Mouse (Mus musculus) lung, adult 2 months (tissue): ENCODE measurements around the gene Adamtsl2. TPM values are rescaled to one million over a fixed set of nuclear protein-coding genes. Genes with fewer than 3 reads are reported as not detected.

ENCODE experiments used
- DNase-seq: peaks from one replicate; pipeline ENCODE4 v3.0.0; 2022
- H3K4me1 ChIP-seq: fragments of 200-500 bp; 2 replicates; pipeline ENCODE4 v1.6.1; 2011; ENCODE audit warnings: low read length; ENCODE audit not compliant: control insufficient read depth, insufficient read depth
- H3K4me3 ChIP-seq: fragments of 200-500 bp; replicated peaks from 2 replicates; pipeline ENCODE3; 2011; ENCODE audit warnings: low read depth, mild to moderate bottlenecking, control low read depth, low read length; ENCODE audit errors: extremely low read depth
- CTCF ChIP-seq: fragments of 200-500 bp; IDR thresholded peaks from 2 replicates; pipeline ENCODE4 v1.5.1; 2011; ENCODE audit warnings: mild to moderate bottlenecking, low read length, control low read depth; ENCODE audit not compliant: insufficient read depth
- POLR2A ChIP-seq: fragments of 200-500 bp; IDR thresholded peaks from 2 replicates; pipeline ENCODE4 v1.6.1; 2011; ENCODE audit warnings: low read depth, mild to moderate bottlenecking, control low read depth, low read length, borderline replicate concordance; ENCODE audit errors: extremely low read depth
- whole genome bisulfite sequencing: fragments of 180-500 bp; shearing (Covaris S2); methylation state at CpG from one replicate; pipeline ENCODE4 v1.1.7; 2018; 5-methylcytosine and 5-hydroxymethylcytosine counted together
- polyA plus RNA-seq: library from polyadenylated mRNA; depleted of rRNA; stranded (reverse); fragments of >200 nt; gene quantifications from 2 replicates; pipeline ENCODE4 v1.2.3, GENCODE M21; 2012

The Adamtsl2 gene
- polyA plus RNA-seq, 1 experiment, result 50.7 TPM

DNA sequence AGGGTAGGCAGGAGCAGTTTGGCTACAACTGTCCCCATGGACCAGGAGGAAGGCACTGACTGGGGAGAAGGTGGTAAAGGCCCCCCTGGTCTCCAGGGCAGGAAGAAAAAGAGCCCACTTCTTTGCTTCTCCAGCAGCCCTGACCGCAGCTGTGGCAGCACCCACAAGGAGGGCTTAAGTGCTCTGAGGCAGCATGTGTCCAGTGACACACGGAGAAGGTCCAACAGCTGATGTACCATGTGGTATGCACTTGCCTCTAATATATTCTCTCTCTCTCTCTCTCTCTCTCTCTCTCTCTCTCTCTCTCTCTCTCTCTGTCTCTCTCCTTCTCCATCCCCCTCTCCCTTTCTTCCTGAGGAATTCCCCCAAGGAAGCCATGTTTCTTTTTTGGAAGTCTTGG, 7.2 kb upstream of the Adamtsl2 start, which contains the start of gene Mymk:
Gene Mymk (minus strand): TSS at position 202 of the 400 bp plus-strand sequence.
- WGBS, result 86% methylated on average over 2 of the region's 2 CpGs
- DNase-seq, result no peak
- H3K4me1 ChIP-seq, result no peaks in the 10 kb centered on the region

DNA sequence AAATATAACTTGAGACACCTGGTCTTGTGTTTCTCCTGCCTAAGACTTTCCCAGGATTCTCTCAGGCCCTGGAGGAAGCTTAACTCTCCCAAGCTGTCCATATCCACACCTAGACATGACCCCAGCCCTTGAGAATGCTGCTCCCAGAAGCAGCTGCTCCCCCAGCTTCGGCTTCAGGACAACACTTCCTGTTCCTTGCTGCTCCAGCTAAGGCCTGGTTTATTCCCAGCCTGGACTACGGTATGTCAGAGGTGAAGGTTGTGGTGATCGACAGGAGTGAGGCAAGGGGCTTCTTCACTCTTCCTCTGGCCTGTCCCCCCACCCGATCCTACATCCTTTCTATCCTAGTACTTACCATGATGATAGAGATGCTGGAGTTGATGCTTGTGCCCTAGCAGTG, 5.8 kb upstream of the Adamtsl2 start:
- no peak for TF ChIP-seq POLR2A
- TF ChIP-seq CTCF, result no peak
- DNase-seq, result no peak
- Histone ChIP-seq H3K4me1 (peaks cover 4% of the 10 kb centered on the region; the same call in 1 of the 2 replicates), H3K4me3 (no peak overlapping the region)
- 69% methylated on average over 4 of the region's 4 CpGs for WGBS

More for the DNA sequence above, 7.2 kb upstream of the Adamtsl2 start, which contains the start of gene Mymk:
- no peak for TF ChIP-seq CTCF
- TF ChIP-seq POLR2A, result no peak
- H3K4me3 ChIP-seq, result no peak within 1 kb of the TSS

DNA sequence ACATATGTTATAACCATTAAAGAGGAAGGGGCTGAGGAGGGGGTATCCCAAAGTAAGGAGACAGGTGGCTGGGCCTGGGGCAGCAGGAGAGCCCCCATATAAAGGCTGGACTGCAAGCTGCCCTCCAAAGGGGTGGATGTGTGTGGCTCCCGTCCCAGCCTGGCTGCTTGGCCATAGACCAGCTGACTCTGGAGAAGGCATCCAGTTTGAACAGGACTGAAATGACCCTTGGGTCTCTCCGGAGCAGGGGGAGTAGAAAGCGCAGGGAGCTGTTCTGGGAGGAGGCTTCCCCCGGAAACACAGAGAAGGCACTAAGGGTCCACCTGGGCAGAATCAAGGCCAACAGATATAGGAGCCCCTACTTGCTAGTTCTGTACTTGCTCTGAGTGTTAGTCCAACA, 4.4 kb upstream of the Adamtsl2 start:
- Histone ChIP-seq H3K4me1 (peaks cover 15% of the 10 kb centered on the region), H3K4me3 (no peak overlapping the region)
- 58% methylated on average over 4 of the region's 4 CpGs for WGBS
- no peak for DNase-seq
- no peak for TF ChIP-seq CTCF
- no peak for TF ChIP-seq POLR2A

DNA sequence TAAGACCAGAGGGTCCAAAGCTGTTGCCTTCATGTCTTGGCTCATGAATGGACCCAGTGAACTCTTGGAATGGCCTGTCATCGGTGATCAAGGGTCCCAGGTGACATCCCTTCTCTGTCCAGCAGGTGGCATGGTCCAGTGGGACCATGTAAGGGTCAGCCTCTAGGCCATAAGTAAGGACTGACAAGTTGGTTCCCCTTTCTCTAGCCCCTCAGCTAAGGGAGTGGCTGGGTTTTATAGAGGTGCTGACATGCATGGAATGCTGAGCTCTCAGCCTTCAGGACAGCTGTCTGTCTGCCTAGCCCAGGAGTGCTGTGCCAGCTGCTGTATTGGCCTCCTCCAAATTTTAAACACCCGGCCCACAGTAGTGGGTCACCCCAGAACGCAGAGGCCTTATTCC, 3.7 kb upstream of the Adamtsl2 start:
- no peak for DNase-seq
- H3K4me1 ChIP-seq, result peaks cover 15% of the 10 kb centered on the region
- 71% methylated on average over 3 of the region's 3 CpGs for WGBS
- TF ChIP-seq POLR2A (no peak), CTCF (peak; percentile 92)
- no peak overlapping the region for H3K4me3 ChIP-seq

DNA sequence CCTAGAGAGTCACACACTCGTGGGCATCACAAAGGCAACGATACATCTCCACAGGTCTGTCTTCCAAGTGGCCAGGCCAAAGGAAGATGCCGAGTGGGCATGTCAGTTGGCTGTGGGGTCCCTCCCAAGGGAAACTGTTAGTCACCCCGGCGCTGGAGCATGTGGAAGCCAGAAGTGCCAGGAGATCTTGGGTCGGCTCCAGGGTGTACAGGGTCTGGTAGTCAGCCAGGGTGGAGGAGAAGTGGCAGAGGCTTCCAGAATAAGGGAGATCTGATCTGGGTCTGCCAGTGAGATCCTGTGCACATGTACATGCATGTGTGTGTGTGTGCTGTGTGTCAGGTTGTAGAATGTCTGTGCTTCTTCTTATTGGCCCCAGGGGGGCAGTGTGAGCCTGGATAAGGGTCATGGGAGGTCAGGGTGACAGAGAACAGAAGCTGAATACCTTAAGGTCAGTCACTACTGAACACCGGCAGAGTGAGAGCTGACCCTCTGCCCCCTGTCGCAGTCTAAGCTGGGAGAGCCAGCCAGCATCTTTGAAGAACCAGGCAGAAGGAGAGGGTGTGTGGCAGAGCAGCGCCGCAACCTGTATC, 1.4 kb upstream of the Adamtsl2 start:
- H3K4me3 ChIP-seq, result no peak overlapping the region
- TF ChIP-seq CTCF, result peak; percentile 65
- TF ChIP-seq POLR2A, result no peak
- WGBS, result 43% methylated on average over 10 of the region's 10 CpGs
- no peak for DNase-seq
- H3K4me1 ChIP-seq, result peaks cover 15% of the 10 kb centered on the region

DNA sequence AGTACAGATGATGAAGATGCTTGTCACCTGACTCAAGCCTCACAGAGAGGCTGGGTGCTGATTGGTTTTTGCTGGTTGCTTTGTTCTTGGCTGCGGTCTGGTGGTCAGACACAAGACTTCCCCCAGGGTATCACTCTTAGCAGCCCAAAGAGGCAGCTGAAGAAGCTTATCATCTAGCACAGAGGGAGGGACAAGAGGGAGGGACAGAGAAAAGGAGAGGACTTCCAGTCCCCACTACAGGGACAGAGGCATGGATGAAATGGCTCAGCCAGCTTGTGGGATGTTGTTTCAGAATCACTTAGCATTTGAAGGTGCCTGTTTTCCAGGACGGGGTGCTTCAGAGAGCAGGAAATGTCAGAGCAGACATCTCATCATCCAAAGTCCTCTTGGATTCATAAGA, 867 bp upstream of the Adamtsl2 start:
- 33% methylated on average over 2 of the region's 2 CpGs for WGBS
- no peak for DNase-seq
- TF ChIP-seq CTCF (no peak), POLR2A (no peak)
- Histone ChIP-seq H3K4me3 (no peak overlapping the region), H3K4me1 (peaks cover 15% of the 10 kb centered on the region)

DNA sequence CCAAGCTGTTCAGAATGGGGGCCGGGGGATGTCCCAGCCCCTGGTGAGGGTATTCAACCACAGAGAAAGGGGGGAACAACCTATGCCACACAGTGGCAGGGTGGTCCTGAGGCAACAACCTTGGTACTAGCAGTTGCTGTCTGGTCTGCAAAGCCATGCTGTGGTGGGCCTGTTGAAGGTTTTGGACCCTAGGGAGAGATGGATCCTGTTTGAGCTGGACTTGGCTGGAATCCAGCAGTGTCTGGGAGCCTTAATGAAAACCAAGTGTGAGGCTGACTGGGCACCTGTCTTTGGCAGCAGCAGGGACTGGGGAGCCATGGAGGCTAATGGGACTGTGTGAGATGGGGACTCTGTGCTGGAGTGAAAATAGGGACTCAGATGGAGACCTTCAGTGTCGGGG, 470 bp downstream of the Adamtsl2 start:
- 56% methylated on average over 2 of the region's 2 CpGs for WGBS
- Histone ChIP-seq H3K4me3 (peak overlapping the region; percentile 66), H3K4me1 (peaks cover 22% of the 10 kb centered on the region)
- no peak for DNase-seq
- TF ChIP-seq POLR2A (0 out of 2 replicates have a peak, but pooled peaks have one; percentile 26), CTCF (no peak)

DNA sequence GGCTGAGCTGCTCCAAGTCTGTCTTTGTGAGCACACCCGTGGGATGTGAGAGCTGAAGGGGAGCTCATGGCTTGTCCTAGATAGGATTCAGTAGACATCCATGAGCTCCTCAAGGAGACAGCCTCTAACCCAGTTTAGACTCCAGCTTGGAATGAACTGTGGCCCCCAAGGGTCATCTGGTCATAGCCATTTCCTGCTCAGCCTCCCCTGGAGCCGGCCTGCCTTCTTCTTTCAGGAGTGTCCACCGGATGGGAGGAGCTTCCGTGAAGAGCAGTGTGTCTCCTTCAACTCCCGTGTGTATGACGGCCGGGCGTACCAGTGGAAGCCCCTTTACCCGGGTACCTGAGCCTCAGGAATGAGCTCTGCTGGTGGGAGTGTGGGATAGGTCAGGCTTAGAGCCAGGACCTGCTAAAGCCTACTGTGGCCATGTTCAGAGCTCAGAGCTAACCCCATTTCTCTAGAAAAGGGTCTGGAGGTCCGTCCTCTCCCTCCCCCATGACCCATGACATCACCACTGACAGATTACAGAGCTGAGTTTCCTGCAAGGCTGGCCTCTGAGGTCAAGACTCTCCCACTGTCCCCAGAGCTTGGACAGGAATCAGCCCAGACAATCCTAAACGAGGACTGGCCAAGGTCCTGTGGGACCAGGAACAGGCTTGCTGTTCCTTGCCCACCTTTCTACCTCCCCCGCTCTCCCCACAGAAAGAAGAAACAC, 4.7 kb downstream of the Adamtsl2 start:
- DNase-seq, result no peak
- Histone ChIP-seq H3K4me1 (peaks cover 30% of the 10 kb centered on the region), H3K4me3 (no peak overlapping the region)
- 50% methylated on average over 12 of the region's 12 CpGs for WGBS
- TF ChIP-seq CTCF (no peak), POLR2A (no peak)

DNA sequence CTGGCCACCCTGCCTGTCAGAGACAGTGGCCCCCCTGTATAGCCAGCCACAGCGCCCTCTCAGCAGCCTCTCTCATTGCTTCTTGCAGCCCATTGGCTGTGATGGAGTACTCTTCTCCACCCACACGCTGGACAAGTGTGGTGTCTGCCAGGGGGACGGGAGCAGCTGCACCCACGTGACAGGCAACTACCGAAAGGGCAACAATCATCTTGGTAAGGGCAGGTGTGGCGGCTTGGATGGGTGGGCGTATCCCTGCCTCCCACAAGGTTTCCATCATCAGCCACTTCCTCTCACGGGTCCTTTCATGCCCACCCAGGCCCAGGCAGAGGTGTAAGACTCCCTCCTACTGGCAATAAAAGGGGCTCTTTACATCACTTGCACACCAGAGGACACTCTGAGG, 5.8 kb downstream of the Adamtsl2 start:
- no peak for DNase-seq
- WGBS, result 46% methylated on average over 8 of the region's 8 CpGs
- peaks cover 26% of the 10 kb centered on the region for H3K4me1 ChIP-seq

DNA sequence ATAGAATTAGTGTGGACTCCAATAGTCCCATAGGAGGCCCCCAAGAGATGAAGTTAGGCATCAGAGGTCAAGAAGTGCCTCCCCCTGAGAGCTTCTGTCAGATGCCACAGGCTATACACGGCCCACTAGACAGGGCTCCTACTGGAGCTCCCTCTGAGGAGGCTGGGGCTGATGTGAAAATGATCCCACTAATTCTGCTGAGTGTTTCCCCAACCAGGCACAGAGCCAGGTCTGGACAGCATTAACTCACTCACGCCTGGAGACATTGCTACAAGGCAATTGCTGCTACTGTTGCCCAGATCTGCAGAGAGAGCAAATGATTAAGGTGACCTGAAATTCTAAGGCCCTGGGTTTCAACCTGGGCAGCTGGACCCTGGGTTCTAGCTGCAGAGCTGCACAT, 6.6 kb downstream of the Adamtsl2 start:
- WGBS, result 50% methylated on average over 2 of the region's 2 CpGs
- H3K4me1 ChIP-seq, result peaks cover 26% of the 10 kb centered on the region
- no peak overlapping the region for H3K4me3 ChIP-seq
- DNase-seq, result no peak
- TF ChIP-seq CTCF, result no peak
- no peak for TF ChIP-seq POLR2A

More for the DNA sequence above, 5.8 kb downstream of the Adamtsl2 start:
- no peak for TF ChIP-seq CTCF
- no peak for TF ChIP-seq POLR2A
- no peak overlapping the region for H3K4me3 ChIP-seq
